Mouse (Mus musculus) hindbrain, embryonic 11.5 days (tissue): ENCODE measurements around the gene Ptpn14. TPM values are rescaled to one million over a fixed set of nuclear protein-coding genes. Genes with fewer than 3 reads are reported as not detected.
A peak's percentile ranks its signal among the peaks of the same experiment; 100 is the strongest.

Source experiments
- ATAC-seq: fragments of 200-750 bp; cut with Nextera tagmentation; 2 replicates; pipeline ENCODE4 v1.8.0; 2017; ENCODE audit warnings: mild to moderate bottlenecking, moderate TSS enrichment, moderate library complexity; ENCODE audit not compliant: low FRiP score
- DNase-seq: peaks from one replicate; pipeline ENCODE4 v3.0.0-alpha.2; 2015; ENCODE audit warnings: low spot score
- H3K27ac ChIP-seq: fragments of 300-500 bp; sonication (generic); 2 replicates; pipeline ENCODE4 v1.5.1; 2014; ENCODE audit warnings: mild to moderate bottlenecking, low read depth, low read length
- H3K27me3 ChIP-seq: fragments of 300-500 bp; sonication (generic); 2 replicates; pipeline ENCODE4 v1.6.1; 2014; ENCODE audit warnings: mild to moderate bottlenecking, low read length, moderate library complexity, mixed read lengths; ENCODE audit not compliant: control insufficient read depth, insufficient read depth
- H3K36me3 ChIP-seq: fragments of 300-500 bp; sonication (generic); 2 replicates; pipeline ENCODE4 v1.6.1; 2014; ENCODE audit warnings: mild to moderate bottlenecking, low read length, moderate library complexity, mixed read lengths; ENCODE audit not compliant: control insufficient read depth, insufficient read depth
- H3K4me1 ChIP-seq: fragments of 300-500 bp; sonication (generic); replicated peaks from 2 replicates; pipeline ENCODE4 v1.6.1; 2014; ENCODE audit warnings: low read length, mixed read lengths; ENCODE audit not compliant: control insufficient read depth, insufficient read depth
- H3K4me2 ChIP-seq: fragments of 300-500 bp; sonication (generic); replicated peaks from 2 replicates; pipeline ENCODE4 v1.6.1; 2014; ENCODE audit warnings: mild to moderate bottlenecking, low read depth, low read length
- H3K4me3 ChIP-seq: fragments of 300-500 bp; sonication (generic); 2 replicates; pipeline ENCODE4 v1.5.1; 2014; ENCODE audit warnings: low read depth, low read length
- H3K9ac ChIP-seq: fragments of 300-500 bp; sonication (generic); 2 replicates; pipeline ENCODE4 v1.6.1; 2014; ENCODE audit warnings: low read depth, low read length
- H3K9me3 ChIP-seq: fragments of 300-500 bp; sonication (generic); 2 replicates; pipeline ENCODE4 v1.6.1; 2016; ENCODE audit warnings: low read length; ENCODE audit not compliant: control insufficient read depth
- WGBS: fragments of 180-500 bp; shearing (Covaris S2); extraction: QIAGEN DNeasy Blood & Tissue Kit; methylation state at CpG from one replicate; pipeline ENCODE4 v1.1.7; 2014; 5-methylcytosine and 5-hydroxymethylcytosine counted together
- polyA plus RNA-seq: library from polyadenylated mRNA; unstranded; fragments of >200 nt; fragmentation: Nextera tagmentation; extraction: Ambion mirVana; gene quantifications from 2 replicates; pipeline ENCODE4 v1.2.1, GENCODE M21; 2014

The Ptpn14 gene
- polyA plus RNA-seq, 1 experiment from 2014 or later = 7.2 TPM

DNA sequence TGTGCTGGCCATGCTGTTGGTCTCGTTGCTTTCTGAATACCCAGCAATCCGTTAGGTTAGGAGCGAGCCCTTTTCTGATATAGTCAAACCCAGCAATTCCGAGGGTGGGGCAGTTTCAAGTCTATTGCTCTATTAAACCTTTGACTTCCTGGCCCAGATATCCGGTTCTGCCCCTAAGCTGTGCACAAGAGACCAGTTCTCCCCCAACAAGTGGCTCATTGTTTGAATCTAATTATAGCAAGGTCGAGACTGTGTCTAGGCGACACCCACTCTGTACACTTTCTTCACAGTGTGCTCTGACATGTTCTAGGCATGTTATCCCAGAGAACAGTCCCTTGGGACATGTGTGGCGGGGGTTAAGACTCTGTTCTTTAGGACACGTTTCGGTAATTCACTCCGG lies 121.5 kb downstream of the Ptpn14 start:
- ATAC-seq (no peak), DNase-seq (no peak)
- no peaks in the 10 kb centered on the region for H3K36me3 ChIP-seq
- H3K4me2 ChIP-seq = no peak overlapping the region
- H3K9me3 ChIP-seq = no peaks in the 10 kb centered on the region
- H3K9ac ChIP-seq = no peak overlapping the region
- H3K4me1 ChIP-seq = no peaks in the 10 kb centered on the region
- no peak overlapping the region for H3K27ac ChIP-seq
- no peak overlapping the region for H3K4me3 ChIP-seq
- 81% methylated on average over 11 of the region's 11 CpGs for WGBS
- no peaks in the 10 kb centered on the region for H3K27me3 ChIP-seq

DNA sequence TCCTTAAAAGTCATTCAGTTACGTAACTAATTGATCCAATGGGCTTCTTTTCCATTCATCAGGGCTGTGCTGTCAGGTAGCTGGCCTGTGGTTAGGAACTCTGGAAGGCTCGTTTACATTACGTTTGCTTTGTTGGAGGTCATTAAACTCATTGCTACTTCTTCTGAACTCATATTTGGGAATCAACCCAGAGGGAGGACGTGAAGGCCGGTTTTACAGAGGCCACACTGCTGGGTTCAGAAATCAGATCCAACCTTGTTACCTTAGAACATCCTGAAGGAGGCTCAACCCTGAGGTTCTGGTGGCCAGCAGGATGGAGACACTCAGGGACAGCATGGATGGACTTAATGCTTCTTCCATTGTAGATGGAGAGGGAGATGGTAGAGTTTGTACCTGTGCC lies 124.0 kb downstream of the Ptpn14 start:
- ATAC-seq (no peak), DNase-seq (no peak)
- no peaks in the 10 kb centered on the region for H3K9me3 ChIP-seq
- no peak overlapping the region for H3K27ac ChIP-seq
- no peak overlapping the region for H3K4me2 ChIP-seq
- H3K27me3 ChIP-seq = no peaks in the 10 kb centered on the region
- WGBS = 81% methylated on average over 5 of the region's 5 CpGs
- H3K4me3 ChIP-seq = no peak overlapping the region
- H3K4me1 ChIP-seq = no peaks in the 10 kb centered on the region
- H3K36me3 ChIP-seq = no peaks in the 10 kb centered on the region
- no peak overlapping the region for H3K9ac ChIP-seq

DNA sequence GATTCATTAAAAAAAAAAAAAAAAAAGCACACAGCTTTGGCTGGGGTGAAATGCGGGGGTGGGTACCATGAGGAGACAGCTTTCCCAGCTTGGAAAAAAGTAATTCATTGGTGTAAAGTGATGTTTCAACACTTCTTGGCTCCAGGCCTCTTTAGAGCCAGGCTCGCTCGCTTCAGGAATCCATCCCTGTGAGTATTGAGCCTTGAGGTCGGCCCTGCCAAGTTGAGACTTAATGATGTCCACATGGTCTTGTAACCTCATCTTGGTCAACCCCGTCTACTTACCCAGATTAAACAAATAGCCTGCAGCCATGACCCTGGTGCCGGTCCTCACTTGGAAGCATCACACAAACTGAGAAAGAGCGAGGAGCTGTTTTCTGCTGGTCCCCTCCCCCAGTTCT lies 124.4 kb downstream of the Ptpn14 start:
- WGBS = 77% methylated on average over 7 of the region's 7 CpGs
- Histone ChIP-seq H3K36me3 (no peaks in the 10 kb centered on the region), H3K4me3 (no peak overlapping the region), H3K27me3 (no peaks in the 10 kb centered on the region), H3K9ac (no peak overlapping the region), H3K27ac (no peak overlapping the region), H3K4me1 (no peaks in the 10 kb centered on the region), H3K9me3 (no peaks in the 10 kb centered on the region), H3K4me2 (no peak overlapping the region)
- DNase-seq (no peak), ATAC-seq (no peak)

DNA sequence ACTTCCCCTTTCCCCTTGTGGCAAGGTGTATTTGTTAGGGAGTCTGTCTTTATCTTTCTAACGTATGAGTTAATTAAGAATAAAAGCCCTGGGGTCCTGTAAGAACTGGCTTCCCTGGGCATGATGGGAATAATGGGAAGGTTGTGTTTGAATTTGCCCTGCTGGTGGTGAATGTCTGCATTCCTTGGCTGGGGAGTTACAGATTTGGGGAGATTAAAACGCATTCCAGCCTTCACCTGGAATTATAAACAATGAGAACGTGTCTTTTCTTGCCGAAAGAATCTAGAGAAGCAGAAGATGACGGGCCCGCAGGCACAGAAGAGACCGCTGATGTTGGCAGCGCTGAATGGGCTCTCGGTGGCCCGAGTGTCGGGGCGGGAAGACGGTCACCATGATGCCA lies 126.6 kb downstream of the Ptpn14 start:
- no peaks in the 10 kb centered on the region for H3K4me1 ChIP-seq
- H3K27me3 ChIP-seq = no peaks in the 10 kb centered on the region
- ATAC-seq (no peak), DNase-seq (no peak)
- no peak overlapping the region for H3K4me2 ChIP-seq
- no peak overlapping the region for H3K27ac ChIP-seq
- no peaks in the 10 kb centered on the region for H3K9me3 ChIP-seq
- 91% methylated on average over 13 of the region's 13 CpGs for WGBS
- H3K4me3 ChIP-seq = no peak overlapping the region
- no peaks in the 10 kb centered on the region for H3K36me3 ChIP-seq
- no peak overlapping the region for H3K9ac ChIP-seq

- Histone ChIP-seq H3K4me2 (no peak overlapping the region), H3K4me3 (no peak overlapping the region), H3K4me1 (no peaks in the 10 kb centered on the region), H3K27ac (no peak overlapping the region), H3K9me3 (no peaks in the 10 kb centered on the region), H3K9ac (no peak overlapping the region), H3K36me3 (no peaks in the 10 kb centered on the region), H3K27me3 (no peaks in the 10 kb centered on the region)
- no peak for DNase-seq
- ATAC-seq = no peak
- 93% methylated on average over 5 of the region's 5 CpGs for WGBS
These were observed 127.7 kb downstream of the Ptpn14 start for GRCm38 (mm10) chr1:189855739-189856138.

- H3K4me1 ChIP-seq = no peaks in the 10 kb centered on the region
- no peak overlapping the region for H3K4me2 ChIP-seq
- no peak overlapping the region for H3K9ac ChIP-seq
- no peaks in the 10 kb centered on the region for H3K36me3 ChIP-seq
- H3K9me3 ChIP-seq = no peaks in the 10 kb centered on the region
- peak overlapping the region; percentile 54; the same call in 1 of the 2 replicates for H3K27ac ChIP-seq
- 84% methylated on average over 6 of the region's 6 CpGs for WGBS
- no peaks in the 10 kb centered on the region for H3K27me3 ChIP-seq
- DNase-seq (no peak), ATAC-seq (no peak)
- H3K4me3 ChIP-seq = no peak overlapping the region
These were observed 130.3 kb downstream of the Ptpn14 start for GRCm38 (mm10) chr1:189858377-189858776.

DNA sequence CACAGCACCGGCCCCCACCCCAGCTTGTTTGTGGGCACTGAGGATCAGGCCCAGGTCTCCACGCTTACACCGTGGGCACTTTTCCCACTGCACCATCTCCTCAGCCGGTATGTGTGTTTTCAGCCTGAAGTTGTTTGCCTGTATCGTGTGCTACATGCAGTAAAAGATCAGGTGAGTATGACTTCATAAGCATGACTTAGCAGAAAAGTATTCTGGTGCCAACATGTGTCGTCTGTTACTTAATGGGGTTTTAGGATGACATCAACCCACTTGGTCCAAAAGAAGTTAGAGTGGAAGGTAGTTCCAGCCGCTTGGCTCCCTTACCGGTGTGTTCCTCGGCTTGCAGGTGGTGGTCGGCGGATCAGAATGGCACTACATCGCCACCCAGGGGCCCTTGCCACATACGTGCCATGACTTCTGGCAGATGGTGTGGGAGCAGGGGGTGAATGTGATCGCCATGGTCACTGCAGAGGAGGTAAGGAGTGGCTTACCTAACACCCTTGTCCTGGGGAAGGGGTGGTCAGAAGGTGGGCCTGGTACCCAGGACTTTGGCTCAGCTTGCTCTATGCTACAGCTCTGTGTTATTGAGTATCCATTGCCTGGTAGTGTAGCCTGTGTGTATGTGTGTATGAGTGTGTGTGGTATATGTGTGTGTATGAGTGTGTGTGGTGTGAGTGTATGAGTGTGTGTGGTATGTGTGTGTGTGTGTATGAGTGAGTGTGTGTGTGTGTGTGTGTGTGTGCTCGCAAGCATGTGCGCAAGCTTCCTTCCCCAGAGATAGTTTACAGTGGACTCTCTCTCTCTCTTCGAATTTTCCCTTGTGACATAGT lies 132.3 kb downstream of the Ptpn14 start:
- Histone ChIP-seq H3K27me3 (no peaks in the 10 kb centered on the region), H3K9me3 (no peaks in the 10 kb centered on the region)

GRCm38 (mm10) chr1:189860942-189861315 lies 132.9 kb downstream of the Ptpn14 start:
- ATAC-seq (no peak), DNase-seq (no peak)
- Histone ChIP-seq H3K4me2 (no peak overlapping the region), H3K4me1 (no peaks in the 10 kb centered on the region), H3K9ac (no peak overlapping the region), H3K27ac (no peak overlapping the region), H3K9me3 (no peaks in the 10 kb centered on the region), H3K36me3 (no peaks in the 10 kb centered on the region), H3K27me3 (no peaks in the 10 kb centered on the region), H3K4me3 (no peak overlapping the region)
- 75% methylated on average over 12 of the region's 12 CpGs for WGBS

More for the DNA sequence above, 132.3 kb downstream of the Ptpn14 start:
- H3K9ac ChIP-seq = no peak overlapping the region
- H3K4me1 ChIP-seq = no peaks in the 10 kb centered on the region
- no peaks in the 10 kb centered on the region for H3K36me3 ChIP-seq
- H3K27ac ChIP-seq = no peak overlapping the region
- ATAC-seq (no peak), DNase-seq (no peak)
- WGBS = 88% methylated on average over 17 of the region's 17 CpGs
- H3K4me3 ChIP-seq = no peak overlapping the region
- no peak overlapping the region for H3K4me2 ChIP-seq

GRCm38 (mm10) chr1:189863727-189864126 lies 135.7 kb downstream of the Ptpn14 start:
- H3K4me3 ChIP-seq = no peak overlapping the region
- no peaks in the 10 kb centered on the region for H3K4me1 ChIP-seq
- H3K9me3 ChIP-seq = no peaks in the 10 kb centered on the region
- ATAC-seq (no peak), DNase-seq (no peak)
- H3K9ac ChIP-seq = no peak overlapping the region
- H3K36me3 ChIP-seq = no peaks in the 10 kb centered on the region
- WGBS = 95% methylated on average over 3 of the region's 3 CpGs
- H3K27ac ChIP-seq = no peak overlapping the region
- H3K27me3 ChIP-seq = no peaks in the 10 kb centered on the region
- no peak overlapping the region for H3K4me2 ChIP-seq
